Mouse (Mus musculus) testis, adult 2 months (tissue): ENCODE measurements around the gene Dyx1c1. TPM values are rescaled to one million over a fixed set of nuclear protein-coding genes. Genes with fewer than 3 reads are reported as not detected.

Source experiments
- H3K27ac ChIP-seq: fragments of 200-500 bp; 2 replicates; pipeline ENCODE4 v1.5.1; 2012; ENCODE audit warnings: low read depth, low read length; ENCODE audit not compliant: control insufficient read depth, insufficient read depth
- H3K27me3 ChIP-seq: fragments of 200-500 bp; 2 replicates; pipeline ENCODE4 v1.6.1; 2012; ENCODE audit warnings: mild to moderate bottlenecking, low read length, moderate library complexity; ENCODE audit not compliant: control insufficient read depth, insufficient read depth
- H3K36me3 ChIP-seq: fragments of 200-500 bp; 2 replicates; pipeline ENCODE4 v1.6.1; 2012; ENCODE audit warnings: mild to moderate bottlenecking, low read length; ENCODE audit not compliant: control insufficient read depth, insufficient read depth
- H3K4me1 ChIP-seq: fragments of 200-500 bp; 2 replicates; pipeline ENCODE4 v1.6.1; 2012; ENCODE audit warnings: low read length; ENCODE audit not compliant: control insufficient read depth, insufficient read depth
- H3K4me3 ChIP-seq: fragments of 200-500 bp; 2 replicates; pipeline ENCODE4 v1.5.1; 2012; ENCODE audit warnings: low read depth, mild to moderate bottlenecking, low read length, moderate library complexity, mixed read lengths; ENCODE audit not compliant: control insufficient read depth
- CTCF ChIP-seq: fragments of 200-500 bp; IDR thresholded peaks from 2 replicates; pipeline ENCODE4 v1.5.1; 2012; ENCODE audit warnings: low read depth, mild to moderate bottlenecking, inconsistent platforms, low read length, moderate library complexity; ENCODE audit not compliant: control insufficient read depth, insufficient read depth, insufficient replicate concordance
- POLR2A ChIP-seq: fragments of 200-500 bp; IDR thresholded peaks from 2 replicates; pipeline ENCODE4 v1.6.1; 2012; ENCODE audit warnings: low read depth, mild to moderate bottlenecking, inconsistent platforms, low read length, moderate library complexity; ENCODE audit not compliant: control insufficient read depth
- polyA plus RNA-seq: library from polyadenylated mRNA; depleted of rRNA; stranded (reverse); fragments of >200 nt; gene quantifications from 2 replicates; pipeline ENCODE4 v1.2.3, GENCODE M21; 2012; rRNA removed

The Dyx1c1 gene
- polyA plus RNA-seq, 1 experiment = 13.5 TPM

DNA sequence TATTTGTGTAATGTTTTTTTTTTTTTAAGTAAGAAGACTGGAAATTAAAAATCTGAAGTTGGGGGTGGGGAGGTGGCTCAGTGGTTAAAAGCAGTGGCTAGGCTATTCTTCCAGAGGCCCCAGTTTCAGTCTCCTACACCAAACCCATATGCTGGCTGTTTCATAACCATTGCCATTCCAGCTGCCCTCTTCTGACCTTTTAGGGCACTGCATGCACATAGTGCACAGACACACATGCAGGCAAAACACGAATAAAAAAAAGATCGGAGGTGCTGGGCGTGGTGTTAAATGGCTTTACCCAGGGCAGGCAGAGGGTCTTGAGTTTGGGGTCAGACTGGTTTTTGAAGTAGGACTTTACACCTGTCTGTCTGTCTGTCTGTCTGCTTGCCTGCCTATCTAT is 47.6 kb downstream of the Dyx1c1 start:
- no peak overlapping the region for H3K27ac ChIP-seq
- no peak overlapping the region for H3K4me3 ChIP-seq
- H3K36me3 ChIP-seq = peaks cover 2% of the 10 kb centered on the region; the same call in 1 of the 2 replicates
- H3K27me3 ChIP-seq = no peaks in the 10 kb centered on the region
- no peak for TF ChIP-seq POLR2A
- TF ChIP-seq CTCF = no peak
- H3K4me1 ChIP-seq = no peaks in the 10 kb centered on the region

DNA sequence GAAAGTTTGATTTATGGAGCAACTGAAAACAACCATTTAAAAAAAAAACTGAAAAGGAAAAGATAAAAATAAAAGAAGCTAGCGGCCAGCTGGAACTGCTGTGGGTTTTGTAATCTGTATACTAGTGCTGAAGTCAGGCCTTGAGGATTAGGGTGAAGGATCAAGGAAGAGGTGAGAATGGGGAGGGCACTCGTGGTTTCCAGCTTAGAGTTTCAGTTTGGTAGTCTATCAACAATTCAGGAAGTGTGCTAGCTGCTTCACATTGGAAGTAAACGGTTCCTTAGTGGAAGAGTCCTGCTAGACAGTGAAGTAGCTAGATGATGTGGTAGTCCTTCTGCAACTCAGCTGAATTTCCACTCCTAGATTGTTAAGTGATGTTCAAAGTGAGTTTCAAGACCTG is 49.8 kb downstream of the Dyx1c1 start:
- H3K4me3 ChIP-seq = no peak overlapping the region
- no peak for TF ChIP-seq POLR2A
- no peak for TF ChIP-seq CTCF
- no peaks in the 10 kb centered on the region; the same call in 1 of the 2 replicates for H3K36me3 ChIP-seq
- no peaks in the 10 kb centered on the region for H3K27me3 ChIP-seq
- no peaks in the 10 kb centered on the region for H3K4me1 ChIP-seq
- no peak overlapping the region for H3K27ac ChIP-seq

- H3K27me3 ChIP-seq = no peaks in the 10 kb centered on the region
- H3K36me3 ChIP-seq = no peaks in the 10 kb centered on the region; the same call in none of the 2 replicates
- no peak overlapping the region for H3K4me3 ChIP-seq
- H3K27ac ChIP-seq = no peak overlapping the region
- H3K4me1 ChIP-seq = no peaks in the 10 kb centered on the region
- TF ChIP-seq POLR2A = no peak
- TF ChIP-seq CTCF = no peak
Observed at GRCm38 (mm10) chr9:73012629-73013028, 54.0 kb downstream of the Dyx1c1 start.

DNA sequence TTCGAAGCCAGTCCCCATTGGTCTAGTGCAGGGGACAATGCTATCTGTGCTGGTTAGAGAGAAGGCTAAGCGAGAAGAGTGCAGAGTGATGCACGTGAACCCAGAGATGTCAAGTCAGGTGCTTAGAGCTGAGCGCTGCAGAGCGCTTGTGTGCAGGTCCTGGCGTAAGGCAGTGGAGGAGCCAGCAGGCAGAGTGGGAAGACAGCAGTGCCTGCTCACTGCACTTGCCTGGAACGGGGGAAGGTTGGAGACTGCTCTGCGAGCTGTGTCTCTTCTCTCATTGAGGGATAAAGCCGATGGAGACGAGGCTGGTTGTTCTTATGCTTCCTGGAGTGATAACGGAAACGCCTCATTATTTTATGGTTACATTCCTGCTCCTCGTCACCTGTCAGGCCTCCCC is 56.1 kb downstream of the Dyx1c1 start:
- Histone ChIP-seq H3K4me3 (no peak overlapping the region), H3K4me1 (no peaks in the 10 kb centered on the region), H3K27ac (no peak overlapping the region), H3K36me3 (no peaks in the 10 kb centered on the region; the same call in 1 of the 2 replicates), H3K27me3 (no peaks in the 10 kb centered on the region)
- no peak for TF ChIP-seq CTCF
- TF ChIP-seq POLR2A = no peak

DNA sequence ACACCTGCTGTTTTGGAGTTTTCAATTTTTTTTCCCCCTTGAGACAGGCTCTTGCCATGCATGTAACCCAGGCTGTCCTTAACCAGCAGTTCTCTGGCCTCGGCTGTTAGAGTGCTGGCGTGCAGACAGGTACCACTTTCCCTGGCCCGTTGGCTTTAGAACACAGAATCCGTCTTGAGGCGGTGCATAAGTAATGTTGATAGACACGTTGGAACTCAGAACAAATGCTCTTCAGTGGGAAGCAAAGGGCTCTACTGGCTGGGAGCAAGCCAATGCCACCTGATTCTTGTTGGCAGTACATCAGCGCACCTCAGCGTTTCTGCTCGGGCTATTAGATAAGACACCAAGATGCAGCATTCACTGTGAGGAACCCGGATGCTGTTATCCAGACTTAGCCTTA is 61.3 kb downstream of the Dyx1c1 start:
- Histone ChIP-seq H3K36me3 (peaks cover 2% of the 10 kb centered on the region), H3K27ac (no peak overlapping the region), H3K4me1 (no peaks in the 10 kb centered on the region), H3K4me3 (no peak overlapping the region), H3K27me3 (no peaks in the 10 kb centered on the region)
- TF ChIP-seq POLR2A (no peak), CTCF (no peak)

DNA sequence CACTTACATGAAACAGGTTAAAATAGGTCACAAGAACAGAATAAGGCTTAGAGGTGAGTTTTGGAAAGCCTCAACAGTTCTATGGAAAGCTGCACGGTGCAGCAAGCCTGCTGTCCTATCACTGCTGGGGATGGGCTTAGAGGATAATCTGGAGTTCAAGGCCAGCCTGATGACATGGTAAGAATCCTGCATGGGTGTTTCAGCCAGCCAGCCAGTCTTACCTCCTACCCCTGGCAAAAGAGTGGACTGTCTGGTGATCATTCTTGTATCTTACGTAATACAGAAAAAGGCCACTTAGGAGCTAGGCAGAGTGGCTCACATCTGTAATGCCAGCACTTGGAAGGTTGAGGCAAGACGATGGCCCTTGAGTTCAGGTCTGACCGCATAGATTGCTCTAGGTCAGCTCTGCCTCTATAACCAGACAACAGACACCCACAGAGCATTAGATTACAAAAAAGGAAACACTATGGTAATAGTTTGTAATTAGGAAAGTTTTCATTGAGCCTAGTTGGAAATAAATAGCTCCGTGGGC is 62.0 kb downstream of the Dyx1c1 start:
- no peak for TF ChIP-seq POLR2A
- peaks cover 2% of the 10 kb centered on the region; the same call in 1 of the 2 replicates for H3K36me3 ChIP-seq
- no peaks in the 10 kb centered on the region; the same call in 1 of the 2 replicates for H3K4me1 ChIP-seq
- no peak overlapping the region for H3K4me3 ChIP-seq
- no peak overlapping the region for H3K27ac ChIP-seq
- no peaks in the 10 kb centered on the region for H3K27me3 ChIP-seq

Other genes starting within 250 kb of the Dyx1c1 start
- 0.10 and 0.32 TPM in 2 replicates for gene Prtg, start 151.9 kb upstream of the Dyx1c1 start, polyA plus RNA-seq
- 0.32 and 0.52 TPM in 2 replicates for gene Pygo1, start 33.1 kb upstream of the Dyx1c1 start, polyA plus RNA-seq
- gene Gm44503, start 67 bp downstream of the Dyx1c1 start, polyA plus RNA-seq = not detected in 2 replicates
- 250 and 293 TPM in 2 replicates for gene Ccpg1os, start 26.6 kb downstream of the Dyx1c1 start, polyA plus RNA-seq
- gene Ccpg1, start 26.6 kb downstream of the Dyx1c1 start, polyA plus RNA-seq = 30.0 and 38.9 TPM in 2 replicates
- gene Pigb, start 81.6 kb downstream of the Dyx1c1 start, polyA plus RNA-seq = 4.9 and 5.1 TPM in 2 replicates
- 13.1 and 14.8 TPM in 2 replicates for gene Rab27a, start 86.1 kb downstream of the Dyx1c1 start, polyA plus RNA-seq
- gene Khdc3, start 143.1 kb downstream of the Dyx1c1 start, polyA plus RNA-seq = 0.16 and 0.23 TPM in 2 replicates
- gene Gm20509, start 143.7 kb downstream of the Dyx1c1 start, polyA plus RNA-seq = 0.12 TPM in 1 of 2 replicates, not detected in the other
- 12.5 and 14.9 TPM in 2 replicates for gene Rsl24d1, start 154.6 kb downstream of the Dyx1c1 start, polyA plus RNA-seq